7 mouse cellular contexts compared by ENCODE assay signal in genomic region chr5:109752073-109752780, GRCm38 (mm10). TPM values are rescaled to one million over a fixed set of nuclear protein-coding genes. Genes with fewer than 3 reads are reported as not detected.
DNase-seq lines count a peak whose midpoint lies in the region; ATAC-seq and TF ChIP-seq lines count a peak whose summit lies in the region.
"Not testable (repeated sequence)": the region's sequence is repeated elsewhere in the genome, so short reads cannot be mapped to it uniquely, and the experiment has no call there.

No protein-coding gene starts in this region.

- TF ChIP-seq CTCF in forebrain, postnatal 0 days (IDR thresholded peaks at IDR 0.05; ENCODE audit: low read depth): not testable (repeated sequence)

- 57% methylated on average over 4 of the region's 4 CpGs for WGBS in forebrain, postnatal 0 days
- 64% methylated on average over 4 of the region's 4 CpGs for WGBS in hindbrain, embryonic 15.5 days
- 62% methylated on average over 4 of the region's 4 CpGs for WGBS in limb, embryonic 12.5 days
- 57% methylated on average over 1 of the region's 4 CpGs for WGBS in macrophage (ENCODE audit: missing documents)
- 58% methylated on average over 4 of the region's 4 CpGs for WGBS in neural tube, embryonic 12.5 days

- not testable (repeated sequence) for H3K27ac ChIP-seq in forebrain, postnatal 0 days (ENCODE audit: low read depth, low read length); hindbrain, embryonic 15.5 days (replicated peaks); limb, embryonic 12.5 days; macrophage; neural tube, embryonic 12.5 days

- not testable (repeated sequence) for H3K9me3 ChIP-seq in forebrain, postnatal 0 days (ENCODE audit: low read length); hindbrain, embryonic 15.5 days; limb, embryonic 12.5 days; neural tube, embryonic 12.5 days

- H3K9ac ChIP-seq in forebrain, postnatal 0 days: peak overlapping the region; percentile 37; the same call in 1 of the 2 replicates
- H3K9ac ChIP-seq in hindbrain, embryonic 15.5 days: 0 out of 2 replicates have a peak overlapping the region, but pooled peaks have one; percentile 33
- H3K9ac ChIP-seq in limb, embryonic 12.5 days (replicated peaks); neural tube, embryonic 12.5 days: not testable (repeated sequence)

- not testable (repeated sequence) for H3K36me3 ChIP-seq in forebrain, postnatal 0 days (ENCODE audit: insufficient read depth); hindbrain, embryonic 15.5 days; limb, embryonic 12.5 days; macrophage (ENCODE audit: inconsistent target); neural tube, embryonic 12.5 days

- H3K27me3 ChIP-seq in forebrain, postnatal 0 days (ENCODE audit: insufficient read depth, low read length); hindbrain, embryonic 15.5 days; limb, embryonic 12.5 days; neural tube, embryonic 12.5 days (replicated peaks): not testable (repeated sequence)

- peaks cover 14% of the 10 kb centered on the region; the same call in 1 of the 2 replicates for H3K79me2 ChIP-seq in macrophage (ENCODE audit: inconsistent target)

- H3K4me1 ChIP-seq in forebrain, postnatal 0 days (ENCODE audit: insufficient read depth); hindbrain, embryonic 15.5 days (replicated peaks); limb, embryonic 12.5 days (replicated peaks); neural tube, embryonic 12.5 days: not testable (repeated sequence)

- H3K4me2 ChIP-seq in forebrain, postnatal 0 days (ENCODE audit: low read depth): peak overlapping the region; percentile 57
- H3K4me2 ChIP-seq in hindbrain, embryonic 15.5 days: peak overlapping the region; percentile 77
- H3K4me2 ChIP-seq in limb, embryonic 12.5 days: peak overlapping the region; percentile 56
- H3K4me2 ChIP-seq in neural tube, embryonic 12.5 days (replicated peaks): peak overlapping the region; percentile 69

- peak overlapping the region; percentile 45 for H3K4me3 ChIP-seq in forebrain, postnatal 0 days (ENCODE audit: low read depth, low read length)
- H3K4me3 ChIP-seq in hindbrain, embryonic 15.5 days: peak overlapping the region; percentile 57
- H3K4me3 ChIP-seq in limb, embryonic 12.5 days (replicated peaks): peak overlapping the region; percentile 52
- H3K4me3 ChIP-seq in macrophage (ENCODE audit: inconsistent target): peak overlapping the region; percentile 74; the same call in 1 of the 2 replicates
- H3K4me3 ChIP-seq in neural tube, embryonic 12.5 days: peak overlapping the region; percentile 53

- not testable (repeated sequence) for ATAC-seq in forebrain, postnatal 0 days; limb, embryonic 12.5 days (ENCODE audit: insufficient number of reproducible peaks, insufficient read depth, low FRiP score, low TSS enrichment, low read depth)
- peak; percentile 43 for ATAC-seq in hindbrain, embryonic 15.5 days (ENCODE audit: low FRiP score, low read depth)
- 0 out of 2 replicates have a peak, but pooled peaks have one; percentile 38 for ATAC-seq in neural tube, embryonic 12.5 days (ENCODE audit: low FRiP score, low read depth)

- DNase-seq in NIH3T3 (ENCODE audit: low read depth): peak; percentile 10
- DNase-seq in embryo, embryonic 11 days: peak; percentile 2
- DNase-seq in forebrain, postnatal 0 days: peak; percentile 4

RNA-seq across cellular contexts. Expression of gene 4930522L14Rik, which starts 0.5 kb away (rescaled TPM):
- total RNA-seq in forebrain, postnatal 0 days (2014; rRNA removed): 1.5 and 1.6 TPM in 2 replicates
- polyA plus RNA-seq in forebrain, postnatal 0 days (2015; fragmentation: Nextera tagmentation; extraction: Ambion mirVana): 4.2 and 5.4 TPM in 2 replicates
- 3.7 and 4.8 TPM in 2 replicates for polyA plus RNA-seq in hindbrain, embryonic 15.5 days (2015; fragmentation: Nextera tagmentation; extraction: Ambion mirVana)
- polyA plus RNA-seq in limb, embryonic 12.5 days (2016; fragmentation: Nextera tagmentation; extraction: Ambion mirVana): 7.9 and 10.0 TPM in 2 replicates
- 10 to 100 TPM in 7 of 26 experiments, 1 to 10 TPM in 15, under 1 TPM in 4; 0.66 to 19.3 (median 5.6) TPM for total RNA-seq in macrophage (2018; cell fraction: chromatin; rRNA removed)
- 10 to 100 TPM in 1 of 26 experiments, 1 to 10 TPM in 25; 2.4 to 11.0 (median 6.5) TPM for total RNA-seq in macrophage (2018; cell fraction: cytosol; rRNA removed)
- total RNA-seq in macrophage (2018; cell fraction: nucleus; rRNA removed): 10 to 100 TPM in 5 of 26 experiments, 1 to 10 TPM in 19, under 1 TPM in 2; 0.36 to 18.1 (median 3.6) TPM
- polyA plus RNA-seq in macrophage (2018): 7.0 to 11.8 TPM (median 10.0 TPM) in 3 replicates
- polyA plus RNA-seq in neural tube, embryonic 12.5 days (2016; fragmentation: Nextera tagmentation; extraction: Ambion mirVana): 5.6 and 6.1 TPM in 2 replicates
